Mouse (Mus musculus) CH12.LX (cell line): ENCODE data around the gene Arhgef2.
"Not testable (repeated sequence)": the region's sequence is repeated elsewhere in the genome, so short reads cannot be mapped to it uniquely, and the experiment has no call there.

Experiments used
- UBTF ChIP-seq: IDR thresholded peaks from 2 replicates; pipeline ENCODE4 v1.6.1; 2012; ENCODE audit warnings: low read depth, mild to moderate bottlenecking, inconsistent platforms, low read length, improper control_type of control experiment, moderate library complexity
- USF1 ChIP-seq: IDR thresholded peaks from 2 replicates; pipeline ENCODE4 v1.6.1; 2014; ENCODE audit warnings: low read depth, mild to moderate bottlenecking, inconsistent platforms, low read length, improper control_type of control experiment

GRCm38 (mm10) chr3:88596547-88596946, 9.2 kb upstream of the Arhgef2 start:
- not testable (repeated sequence) for TF ChIP-seq USF1, UBTF
